Mouse (Mus musculus): ENCODE measurements around the gene Cox20.

Gene Cox20

GRCm38 (mm10) chr1:178351643-178352042, 32.7 kb downstream of the Cox20 start:
- no peak for DNase-seq (ENCODE audit: low read depth, low spot score)

GRCm38 (mm10) chr1:178354576-178354975, 35.6 kb downstream of the Cox20 start:
- no peak for DNase-seq (ENCODE audit: low read depth, low spot score)

GRCm38 (mm10) chr1:178357776-178358710, 39.1 kb downstream of the Cox20 start:
- no peak for DNase-seq (ENCODE audit: low read depth, low spot score)

GRCm38 (mm10) chr1:178360264-178360663, 41.3 kb downstream of the Cox20 start:
- no peak for DNase-seq (ENCODE audit: low read depth, low spot score)

- no peak for DNase-seq (ENCODE audit: low read depth, low spot score)
These were observed 41.8 kb downstream of the Cox20 start for GRCm38 (mm10) chr1:178360702-178361101.

GRCm38 (mm10) chr1:178365171-178365570, 46.2 kb downstream of the Cox20 start:
- no peak for DNase-seq (ENCODE audit: low read depth, low spot score)

GRCm38 (mm10) chr1:178368121-178368520, 49.2 kb downstream of the Cox20 start:
- DNase-seq (ENCODE audit: low read depth, low spot score) = no peak

- DNase-seq (ENCODE audit: low read depth, low spot score) = peak; percentile 79
These were observed 49.8 kb downstream of the Cox20 start for GRCm38 (mm10) chr1:178368548-178369271.

GRCm38 (mm10) chr1:178369272-178369651, 50.3 kb downstream of the Cox20 start:
- peak; percentile 51 for DNase-seq (ENCODE audit: low read depth, low spot score)
